Mouse (Mus musculus): ENCODE results near the gene Aldh18a1. TPM values are rescaled to one million over a fixed set of nuclear protein-coding genes. Genes with fewer than 3 reads are reported as not detected.

Gene Aldh18a1
- polyA plus RNA-seq, 1 experiment from 2014 or later, result 62.7 TPM

Other genes with a start within 250 kb of the Aldh18a1 start
- gene Sorbs1, start 74.7 kb downstream of the Aldh18a1 start, polyA plus RNA-seq (2014; fragmentation: Nextera tagmentation; extraction: Ambion mirVana), result 82.7 and 97.2 TPM in 2 replicates
- gene Tctn3, start 23.8 kb upstream of the Aldh18a1 start, polyA plus RNA-seq (2014; fragmentation: Nextera tagmentation; extraction: Ambion mirVana), result 12.0 and 13.2 TPM in 2 replicates
- 8.5 and 9.4 TPM in 2 replicates for gene Entpd1, start 23.9 kb upstream of the Aldh18a1 start, polyA plus RNA-seq (2014; fragmentation: Nextera tagmentation; extraction: Ambion mirVana)
- gene Cc2d2b, start 160.3 kb upstream of the Aldh18a1 start, polyA plus RNA-seq (2014; fragmentation: Nextera tagmentation; extraction: Ambion mirVana), result 0.20 and 0.61 TPM in 2 replicates
- gene Ccnj, start 242.8 kb upstream of the Aldh18a1 start, polyA plus RNA-seq (2014; fragmentation: Nextera tagmentation; extraction: Ambion mirVana), result 30.9 and 40.8 TPM in 2 replicates